Comparison of ENCODE assay signal across 22 mouse cellular contexts in the genomic region with DNA sequence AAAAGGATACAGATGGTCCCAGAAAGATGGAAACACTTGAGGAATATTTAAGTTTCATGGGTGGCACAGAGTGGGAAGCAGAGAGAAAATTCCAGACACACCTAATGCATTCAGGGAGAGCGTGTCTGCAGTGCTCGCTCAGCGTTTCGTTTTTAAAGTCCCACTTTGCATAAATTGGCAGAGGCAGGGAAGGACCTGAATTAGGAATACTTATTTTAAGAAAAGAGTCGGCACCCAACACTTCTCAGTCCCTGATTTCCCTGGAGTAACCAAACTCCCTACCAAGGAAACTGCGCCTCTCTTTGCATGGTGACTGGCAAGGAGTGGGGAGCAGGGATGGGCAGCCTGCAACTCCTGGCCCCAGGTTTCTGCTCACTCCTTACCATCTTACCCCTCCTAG. TPM values are rescaled to one million over a fixed set of nuclear protein-coding genes. Genes with fewer than 3 reads are reported as not detected.
"Had no signal": no experiment of that assay in that cellular context is flagged by ENCODE, and none has a peak within 500 bp of the region (broad histone marks: within the 10 kb centered on the region; RNA-seq: fewer than 3 reads in every experiment).

No protein-coding gene starts in this region.

- ATAC-seq: intestine, embryonic 16.5 days; liver, embryonic 12.5 days had no signal

- DNase-seq: gastrocnemius, postnatal 14 days; gastrocnemius, postnatal 36 days; heart, adult 11 months; heart, adult 2 months; heart, postnatal 14 days; kidney, adult 11 months; kidney, postnatal 14 days had no signal

RNA-seq across cellular contexts. Expression of gene Foxi1, which starts 29.0 kb away (rescaled TPM):
- total RNA-seq: forebrain, postnatal 0 days; gastrocnemius, adult 18-20 months; gastrocnemius, adult 8-10 months; gastrocnemius, postnatal 14 days; gastrocnemius, postnatal 36 days; heart, adult 2 months; heart, postnatal 14 days; heart, postnatal 36 days; hematopoietic stem cell, adult 5-6 weeks; hindbrain, postnatal 0 days; layer of hippocampus, adult 18-20 months; layer of hippocampus, adult 8-10 months; layer of hippocampus, postnatal 14 days; layer of hippocampus, postnatal 36 days; left cerebral cortex, postnatal 14 days; left cerebral cortex, postnatal 4 days; liver, adult 2 months had no signal
